Mouse (Mus musculus) adrenal gland, postnatal 36 days (tissue): ENCODE results near the gene Ptgis. TPM values are rescaled to one million over a fixed set of nuclear protein-coding genes. Genes with fewer than 3 reads are reported as not detected.

ENCODE experiments used
- DNase-seq, 2 experiments: peaks; one replicate each; pipeline ENCODE4 v3.0.0; 2021; ENCODE audit warnings: mixed read lengths in 1 of 2
- total RNA-seq, 2 experiments: library from RNA; stranded (reverse); gene quantifications; 2 replicates each; pipeline ENCODE4 v1.2.3; 2021

Gene Ptgis
- total RNA-seq, 2 experiments from 2014 or later = 24.7 to 31.7 TPM

GRCm38 (mm10) chr2:167263040-167263810 lies 22.8 kb upstream of the Ptgis start:
- no peak for DNase-seq

- DNase-seq = no peak
These were observed 22.0 kb upstream of the Ptgis start for GRCm38 (mm10) chr2:167262433-167262832.

- no peak for DNase-seq
These were observed 20.7 kb upstream of the Ptgis start for GRCm38 (mm10) chr2:167261106-167261505.

- no peak for DNase-seq
These were observed 17.4 kb upstream of the Ptgis start for GRCm38 (mm10) chr2:167257790-167258189.

GRCm38 (mm10) chr2:167254808-167255207 lies 14.4 kb upstream of the Ptgis start:
- no peak for DNase-seq

GRCm38 (mm10) chr2:167254185-167254584 lies 13.8 kb upstream of the Ptgis start:
- peak; percentile 86 to 90 for DNase-seq

- no peak for DNase-seq
These were observed 13.1 kb upstream of the Ptgis start for GRCm38 (mm10) chr2:167253476-167253875.

GRCm38 (mm10) chr2:167252057-167252687 lies 11.8 kb upstream of the Ptgis start:
- no peak for DNase-seq

- peak; percentile 51 to 78 for DNase-seq
These were observed 10.4 kb upstream of the Ptgis start for GRCm38 (mm10) chr2:167250736-167251337.

- DNase-seq = peak; percentile 79 to 82
These were observed 9.8 kb upstream of the Ptgis start for GRCm38 (mm10) chr2:167250003-167250735.

- no peak for DNase-seq
These were observed 9.2 kb upstream of the Ptgis start for GRCm38 (mm10) chr2:167249591-167249990.

GRCm38 (mm10) chr2:167247823-167248222 lies 7.4 kb upstream of the Ptgis start:
- no peak for DNase-seq

- DNase-seq = no peak
These were observed 6.3 kb upstream of the Ptgis start for GRCm38 (mm10) chr2:167246704-167247103.

- no peak for DNase-seq
These were observed 4.5 kb upstream of the Ptgis start for GRCm38 (mm10) chr2:167244892-167245291.

- no peak for DNase-seq
These were observed 3.6 kb upstream of the Ptgis start for GRCm38 (mm10) chr2:167243831-167244563.

GRCm38 (mm10) chr2:167239262-167239661 lies 1.1 kb downstream of the Ptgis start:
- DNase-seq = no peak

GRCm38 (mm10) chr2:167237224-167237623 lies 3.2 kb downstream of the Ptgis start:
- DNase-seq = no peak

GRCm38 (mm10) chr2:167236174-167236573 lies 4.2 kb downstream of the Ptgis start:
- no peak for DNase-seq

GRCm38 (mm10) chr2:167235338-167236018 lies 4.9 kb downstream of the Ptgis start:
- no peak for DNase-seq

GRCm38 (mm10) chr2:167233771-167234170 lies 6.6 kb downstream of the Ptgis start:
- no peak for DNase-seq

- DNase-seq = no peak
These were observed 7.4 kb downstream of the Ptgis start for GRCm38 (mm10) chr2:167233009-167233335.
